Mouse (Mus musculus): ENCODE measurements around the gene Tlx2.

Tlx2 gene

DNA sequence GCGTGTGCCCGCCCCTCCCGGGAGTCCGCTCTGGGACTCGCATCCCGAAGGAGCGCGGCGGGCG lies at the start of gene Tlx2:
TSS of gene Tlx2 (minus strand) at position 47 of the 64 bp plus-strand sequence.
- no peak for DNase-seq (ENCODE audit: low read depth, low spot score)

GRCm38 (mm10) chr6:83119734-83120051 lies 49.6 kb upstream of the Tlx2 start:
- DNase-seq (ENCODE audit: low read depth, low spot score) = no peak

DNA sequence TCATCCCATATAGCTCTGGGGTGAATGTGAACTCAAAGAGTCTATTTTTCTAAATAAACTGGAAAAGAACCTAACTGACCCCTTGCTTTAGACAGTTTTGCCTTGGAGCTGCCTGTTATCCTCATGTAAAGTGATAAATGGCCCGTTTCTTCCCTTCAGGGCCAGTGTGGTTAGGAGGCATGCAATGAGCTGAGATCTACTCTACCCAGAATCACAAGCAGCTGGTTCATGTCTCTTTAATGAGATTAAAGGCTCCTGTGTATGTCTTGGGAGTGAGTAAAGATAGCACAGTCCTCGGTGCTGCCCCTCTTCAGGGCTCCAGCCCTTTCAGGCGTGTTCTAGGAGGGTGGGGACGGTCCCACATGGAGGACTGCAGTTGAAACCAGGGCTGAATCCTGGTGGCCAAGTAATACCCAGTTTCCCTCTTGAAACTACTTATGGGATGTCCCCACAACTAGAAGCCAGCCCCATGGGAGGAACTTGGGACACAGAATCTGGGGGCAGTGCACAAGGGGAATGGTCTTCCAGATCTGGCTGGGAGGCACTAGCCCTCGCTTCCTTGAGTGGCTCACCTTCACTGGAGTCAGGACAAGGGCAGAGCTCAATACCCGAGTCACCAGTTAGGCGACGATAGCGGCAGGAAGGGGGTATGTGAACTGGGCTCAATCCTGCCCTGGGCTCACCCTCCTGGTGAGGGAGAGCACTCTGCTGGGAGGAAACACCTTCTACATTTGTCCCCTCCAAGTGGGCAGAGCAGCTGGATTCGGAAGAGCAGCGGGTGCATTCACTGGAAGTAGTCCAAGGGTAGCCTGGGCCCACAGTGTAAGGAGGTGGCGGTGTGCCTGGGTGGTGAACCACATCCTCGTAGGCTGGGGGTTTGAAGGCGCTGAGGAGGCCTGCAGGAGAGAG lies 49.0 kb upstream of the Tlx2 start:
- DNase-seq (ENCODE audit: low read depth, low spot score) = no peak

- DNase-seq (ENCODE audit: low read depth, low spot score) = no peak
Measured at GRCm38 (mm10) chr6:83118369-83118768, 48.3 kb upstream of the Tlx2 start.

- no peak for DNase-seq (ENCODE audit: low read depth, low spot score)
Measured at GRCm38 (mm10) chr6:83117616-83118015, 47.5 kb upstream of the Tlx2 start.

DNA sequence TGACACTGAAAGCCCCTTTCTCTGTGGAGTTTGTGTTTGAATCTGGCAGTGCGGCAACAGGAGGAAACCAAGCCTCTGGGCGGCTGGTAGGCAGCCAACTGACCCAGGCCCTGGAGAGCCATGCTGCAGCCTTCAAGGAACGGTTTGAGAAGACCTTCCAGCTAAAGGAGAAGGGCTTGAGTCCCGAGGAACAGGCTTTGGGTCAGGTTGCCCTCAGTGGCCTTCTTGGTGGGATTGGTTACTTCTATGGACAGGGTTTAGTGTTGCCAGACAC lies 47.0 kb upstream of the Tlx2 start:
- DNase-seq (ENCODE audit: low read depth, low spot score) = no peak

DNA sequence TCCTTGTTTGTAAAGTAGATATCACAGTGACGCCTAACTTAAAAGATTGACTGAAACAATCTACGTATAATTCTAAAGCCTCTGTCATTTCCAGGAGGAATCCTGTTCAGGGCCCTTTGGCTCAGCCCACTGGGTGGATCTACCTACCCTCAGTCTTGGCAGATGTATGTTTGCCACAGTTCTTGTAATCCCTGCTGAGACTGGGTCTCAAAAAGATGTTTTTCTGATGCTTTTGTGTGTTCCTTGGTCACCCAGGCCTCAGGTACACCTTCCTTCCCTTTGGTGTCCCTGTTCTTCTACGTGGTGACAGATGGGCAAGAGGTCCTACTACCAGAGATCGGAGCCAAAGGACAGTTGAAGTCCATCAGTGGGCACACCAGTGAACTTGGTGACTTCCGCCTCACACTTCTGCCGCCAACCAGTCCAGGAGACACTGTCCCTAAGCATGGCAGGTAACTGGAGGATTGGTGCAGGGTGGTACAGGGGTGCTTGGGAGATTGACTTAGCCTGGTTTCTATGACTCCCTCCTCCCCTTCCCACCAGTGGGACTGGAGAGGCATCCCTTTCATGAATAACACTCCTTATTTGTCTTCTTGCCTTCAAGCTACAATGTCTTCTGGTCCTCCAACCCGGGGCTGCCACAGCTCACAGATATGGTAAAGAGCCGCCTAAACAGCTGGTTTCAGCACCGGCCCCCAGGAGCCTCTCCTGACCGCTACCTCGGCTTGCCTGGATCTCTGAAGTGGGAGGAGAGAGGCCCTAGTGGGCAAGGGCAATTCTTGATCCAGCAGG lies 46.5 kb upstream of the Tlx2 start:
- no peak for DNase-seq (ENCODE audit: low read depth, low spot score)

- DNase-seq (ENCODE audit: low read depth, low spot score) = no peak
Measured at GRCm38 (mm10) chr6:83115682-83116372, 45.7 kb upstream of the Tlx2 start.

- no peak for DNase-seq (ENCODE audit: low read depth, low spot score)
Measured at GRCm38 (mm10) chr6:83115011-83115671, 45.0 kb upstream of the Tlx2 start, which contains the start of gene Mogs. TSS of gene Mogs (plus strand) at chr6:83115496.

DNA sequence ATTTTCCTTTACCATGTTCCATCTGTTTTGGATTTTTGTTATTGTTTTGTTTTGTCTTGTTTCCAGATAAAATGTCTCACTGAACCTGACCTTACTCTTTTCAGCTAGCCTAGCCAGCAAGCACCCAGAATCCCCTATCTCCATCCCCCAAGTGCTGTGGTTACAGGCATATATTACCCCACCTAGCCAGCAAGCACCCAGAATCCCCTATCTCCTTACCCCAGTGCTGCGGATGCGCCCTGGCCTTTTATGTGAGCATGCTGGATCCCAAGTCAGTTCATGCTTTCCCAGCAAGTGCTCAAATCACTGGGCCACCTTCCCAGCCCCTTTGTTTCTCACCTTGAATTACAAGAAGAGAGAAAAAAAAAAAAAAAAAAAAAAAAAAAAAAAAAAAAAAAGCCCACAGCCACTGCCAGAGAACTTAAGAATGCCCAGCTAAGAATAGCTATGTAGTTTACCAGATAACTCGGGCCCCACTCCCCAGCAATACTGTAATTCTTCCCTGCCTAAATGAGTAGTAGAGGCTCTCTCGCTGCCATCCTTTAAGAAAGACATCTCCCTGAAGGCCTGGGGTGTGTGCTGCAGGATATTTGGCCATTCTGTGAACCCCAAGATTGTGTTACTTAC lies 41.5 kb upstream of the Tlx2 start:
- DNase-seq (ENCODE audit: low read depth, low spot score) = no peak

GRCm38 (mm10) chr6:83108762-83109668 lies 38.9 kb upstream of the Tlx2 start, which contains the start of gene Mrpl53:
TSS of gene Mrpl53 (plus strand) at chr6:83109040.
- no peak for DNase-seq (ENCODE audit: low read depth, low spot score)

DNA sequence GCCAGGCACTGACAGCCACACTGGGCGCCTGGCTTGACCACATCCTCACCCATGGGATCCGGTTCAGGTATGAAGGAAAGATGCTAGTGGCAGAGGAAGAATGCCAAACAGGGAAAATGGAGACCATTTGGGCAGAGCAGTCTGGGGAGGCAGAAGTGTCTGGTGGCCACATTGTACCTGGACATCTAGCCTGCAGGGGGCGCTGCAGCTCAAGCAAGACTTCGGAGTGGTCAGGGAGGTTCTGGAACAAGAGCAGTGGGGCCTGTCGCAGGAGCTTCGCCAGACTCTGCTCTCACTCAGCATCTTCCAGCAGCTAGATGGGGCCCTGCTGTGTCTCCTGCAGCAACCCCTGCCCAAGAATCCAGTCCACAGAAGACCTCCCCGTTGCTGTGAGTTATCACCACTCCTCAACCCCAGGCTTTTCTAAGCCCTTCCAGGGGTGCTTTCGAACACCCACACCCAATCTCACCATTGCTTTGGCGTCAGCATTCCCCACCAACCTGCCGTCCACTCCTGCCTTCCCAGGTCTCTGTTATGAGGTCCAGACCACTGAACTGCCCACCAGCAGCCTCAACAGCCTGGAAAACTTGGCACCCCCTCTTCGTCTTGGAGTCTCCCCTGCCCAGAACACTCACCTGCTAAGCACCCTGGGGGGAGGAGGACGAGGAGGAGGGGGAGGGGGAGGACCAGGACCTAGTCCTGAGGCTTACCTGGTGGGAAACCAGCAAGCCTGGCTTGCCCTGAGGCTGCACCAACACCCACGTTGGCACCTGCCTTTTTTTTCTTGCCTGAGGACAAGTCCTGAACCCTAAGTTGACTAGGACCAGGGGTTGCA lies 37.7 kb upstream of the Tlx2 start:
- DNase-seq (ENCODE audit: low read depth, low spot score) = no peak

DNA sequence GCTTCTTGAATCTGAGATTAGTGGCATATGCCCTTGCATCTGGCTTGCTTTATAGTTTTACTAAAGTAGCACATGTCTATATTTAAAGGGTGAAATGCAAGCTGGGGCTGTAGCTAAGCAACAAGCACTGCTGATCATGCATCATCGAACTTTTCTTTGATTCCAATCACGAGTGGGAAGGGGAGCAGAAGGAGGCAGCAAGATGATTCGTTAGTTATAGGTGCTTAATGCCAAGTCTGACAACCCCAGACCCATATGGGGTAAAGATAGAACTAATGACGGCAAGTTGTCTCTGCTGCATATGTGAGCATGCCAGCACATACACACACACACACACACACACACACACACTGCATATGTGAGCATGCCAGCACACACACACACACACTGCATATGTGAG lies 34.1 kb upstream of the Tlx2 start:
- DNase-seq (ENCODE audit: low read depth, low spot score) = no peak

DNA sequence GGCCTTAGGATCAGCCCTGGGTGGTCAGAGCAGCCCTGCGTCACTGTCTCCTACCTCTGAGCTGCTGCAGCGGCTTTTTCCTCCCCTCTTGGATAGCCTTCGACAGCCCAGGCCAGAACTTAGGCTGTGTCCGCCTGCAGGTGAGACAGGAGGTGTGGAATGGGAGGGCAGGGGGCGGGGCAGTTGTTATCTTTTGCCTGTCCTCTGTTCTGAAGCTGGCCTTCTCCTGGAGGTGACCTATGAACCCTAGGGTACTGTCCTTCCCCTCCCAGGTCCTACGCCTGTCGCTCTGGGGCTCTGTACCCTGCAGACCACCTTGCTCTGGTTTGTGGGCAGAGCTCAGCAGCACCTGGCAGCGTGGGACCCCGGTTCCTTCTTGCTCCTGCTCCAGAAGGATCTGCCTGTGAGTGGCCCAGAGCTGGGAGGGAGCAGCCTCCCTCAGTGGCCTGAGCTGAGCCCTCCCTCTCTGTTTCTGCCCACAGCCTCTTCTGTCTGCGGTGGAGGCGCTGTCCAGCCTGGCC lies 33.1 kb upstream of the Tlx2 start:
- no peak for DNase-seq (ENCODE audit: low read depth, low spot score)

- no peak for DNase-seq (ENCODE audit: low read depth, low spot score)
Measured at GRCm38 (mm10) chr6:83101688-83102556, 31.8 kb upstream of the Tlx2 start.

GRCm38 (mm10) chr6:83101316-83101687 lies 31.2 kb upstream of the Tlx2 start, which contains the start of the genes Ccdc142 and Gm42688:
TSS of gene Ccdc142 (plus strand) at chr6:83101601.
TSS of gene Gm42688 (plus strand) at chr6:83101617.
- DNase-seq (ENCODE audit: low read depth, low spot score) = no peak

DNA sequence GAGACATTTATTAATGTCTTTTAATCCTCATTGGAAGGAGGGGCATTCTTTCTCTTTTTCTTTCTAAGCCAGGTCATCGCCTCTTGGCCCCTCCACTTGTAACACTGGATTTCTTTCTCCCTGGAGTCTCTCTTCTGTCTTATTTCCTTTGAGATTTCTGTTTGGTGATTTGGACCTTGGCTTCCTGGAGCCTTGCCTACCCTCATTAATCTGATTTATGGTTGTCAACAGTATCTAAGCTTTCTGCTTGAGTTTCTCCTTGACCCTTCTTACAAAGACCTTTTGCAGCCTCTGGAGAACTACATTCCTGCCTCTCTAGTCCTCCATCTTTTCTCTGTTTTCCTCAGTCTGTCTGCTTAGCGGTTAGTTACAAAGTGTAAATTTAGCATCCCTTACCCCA lies 28.3 kb upstream of the Tlx2 start:
- no peak for DNase-seq (ENCODE audit: low read depth, low spot score)

- no peak for DNase-seq (ENCODE audit: low read depth, low spot score)
Measured at GRCm38 (mm10) chr6:83095968-83096367, 25.9 kb upstream of the Tlx2 start.

All from WW6 (cell line).